Mouse (Mus musculus): Measurements from ENCODE around the gene Cxcr6. TPM values are rescaled to one million over a fixed set of nuclear protein-coding genes. Genes with fewer than 3 reads are reported as not detected.

The Cxcr6 gene
- not detected in 2 replicates for polyA plus RNA-seq (2015; fragmentation: Nextera tagmentation; extraction: Ambion mirVana)

GRCm38 (mm10) chr9:123806267-123806666, at the start of gene Cxcr6:
Gene Cxcr6, plus strand, starts transcription at chr9:123806475.

GRCm38 (mm10) chr9:123851713-123852448, 45.6 kb downstream of the Cxcr6 start, which contains the start of gene Fyco1:
Gene Fyco1, minus strand, starts transcription at chr9:123851899.

Other genes with a start within 250 kb of the Cxcr6 start
- gene Slc6a20b, start 173.9 kb upstream of the Cxcr6 start, polyA plus RNA-seq (2015; fragmentation: Nextera tagmentation; extraction: Ambion mirVana): 0.35 and 0.39 TPM in 2 replicates
- gene Ccr9, start 128.0 kb upstream of the Cxcr6 start, polyA plus RNA-seq (2015; fragmentation: Nextera tagmentation; extraction: Ambion mirVana): 0.30 and 0.56 TPM in 2 replicates
- 17.6 and 29.7 TPM in 2 replicates for gene Slc6a20a, start 127.6 kb upstream of the Cxcr6 start, polyA plus RNA-seq (2015; fragmentation: Nextera tagmentation; extraction: Ambion mirVana)
- gene Lztfl1, start 88.8 kb upstream of the Cxcr6 start, polyA plus RNA-seq (2015; fragmentation: Nextera tagmentation; extraction: Ambion mirVana): 42.6 and 51.9 TPM in 2 replicates
- 10.2 and 11.8 TPM in 2 replicates for gene Fyco1, start 45.4 kb downstream of the Cxcr6 start, polyA plus RNA-seq (2015; fragmentation: Nextera tagmentation; extraction: Ambion mirVana)
- 0.03 and 0.06 TPM in 2 replicates for gene Xcr1, start 55.6 kb downstream of the Cxcr6 start, polyA plus RNA-seq (2015; fragmentation: Nextera tagmentation; extraction: Ambion mirVana)
- gene Ccr1, start 162.2 kb downstream of the Cxcr6 start, polyA plus RNA-seq (2015; fragmentation: Nextera tagmentation; extraction: Ambion mirVana): 0.76 and 1.7 TPM in 2 replicates
- not detected in 2 replicates for gene Ccr1l1, start 171.9 kb downstream of the Cxcr6 start, polyA plus RNA-seq (2015; fragmentation: Nextera tagmentation; extraction: Ambion mirVana)
- gene Ccr3, start 215.5 kb downstream of the Cxcr6 start, polyA plus RNA-seq (2015; fragmentation: Nextera tagmentation; extraction: Ambion mirVana): 0.04 TPM in 1 of 2 replicates, not detected in the other